Mouse (Mus musculus): ENCODE data around the gene Ttc4.

Ttc4 gene

DNA sequence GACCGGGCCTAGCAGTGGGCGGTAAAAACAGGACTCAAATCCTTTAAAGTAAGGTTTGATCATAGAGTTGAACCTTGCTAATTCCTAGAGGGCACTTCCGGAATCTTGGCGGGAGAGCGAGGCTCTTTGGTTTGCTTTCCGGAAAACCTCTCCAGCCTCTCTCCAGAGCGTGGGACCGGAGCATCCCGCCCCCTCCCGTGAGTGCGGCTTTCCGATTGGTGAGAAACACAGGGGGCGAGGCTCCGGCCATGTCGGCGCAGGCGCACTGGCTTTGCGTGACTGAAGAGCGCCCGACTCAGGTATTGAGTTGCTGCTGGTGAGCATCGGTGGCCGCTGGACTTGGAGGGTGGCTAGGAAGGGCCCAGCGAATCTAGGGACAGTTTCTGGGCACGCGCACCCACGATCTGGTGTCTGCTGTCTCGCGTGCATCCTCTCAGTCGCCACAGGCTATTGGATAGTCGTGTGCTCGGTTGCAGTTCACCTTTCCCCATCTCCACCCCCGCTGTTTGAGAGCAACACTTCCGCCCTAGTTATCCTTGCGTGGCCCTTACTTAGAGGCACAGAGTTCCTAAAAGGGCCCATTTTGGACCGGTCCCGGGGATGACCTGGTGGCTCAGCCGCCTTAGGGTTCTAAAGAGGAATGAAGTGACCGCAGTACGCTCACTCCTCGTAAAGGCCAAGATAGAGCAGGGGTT lies 27.8 kb downstream of the Ttc4 start, which contains the start of gene Pars2:
Pars2 (plus strand) TSS at position 237 of the 695 bp plus-strand sequence.
- DNase-seq (ENCODE audit: low spot score) = peak; percentile 94

DNA sequence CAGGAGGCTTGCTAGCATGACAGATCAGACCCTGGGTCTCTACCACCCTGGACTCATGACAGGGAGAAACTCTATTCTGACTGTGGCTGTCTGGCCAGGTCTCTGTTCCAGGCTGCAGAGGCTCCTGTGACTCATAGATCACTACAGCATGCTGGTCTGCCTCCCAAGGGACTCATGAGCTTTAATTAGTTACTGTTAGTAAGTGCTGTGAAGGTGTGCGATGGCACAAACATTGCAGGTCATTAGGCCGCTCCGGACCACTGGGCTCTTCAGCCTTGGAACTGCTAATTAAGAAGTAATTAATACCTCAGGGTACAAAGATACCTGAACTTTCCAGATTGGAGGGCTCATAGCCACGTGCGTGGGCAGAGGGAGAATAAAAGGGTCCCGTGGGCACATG lies 31.6 kb downstream of the Ttc4 start:
- DNase-seq (ENCODE audit: low spot score) = no peak

- no peak for DNase-seq (ENCODE audit: low spot score)
These were observed 32.9 kb downstream of the Ttc4 start for GRCm38 (mm10) chr4:106645797-106646196.

DNA sequence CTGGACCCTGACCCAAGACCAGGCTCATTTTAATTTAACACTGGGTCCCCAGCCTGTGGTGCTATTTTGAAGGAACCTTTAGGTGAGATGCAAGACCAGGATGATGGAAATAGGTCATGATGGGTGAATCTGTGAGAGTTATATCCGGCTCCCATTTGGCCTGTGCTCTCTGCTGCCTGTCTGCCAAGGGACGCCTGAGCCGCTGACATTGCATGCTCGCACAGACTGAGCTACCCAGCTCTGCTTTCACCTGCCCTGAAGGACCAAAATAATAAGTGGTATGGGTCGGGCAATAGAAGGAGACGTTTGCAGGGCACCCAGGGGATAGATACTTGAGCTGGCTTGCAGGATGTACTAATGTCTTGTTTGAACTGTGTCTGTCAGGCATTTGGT lies 34.5 kb downstream of the Ttc4 start:
- DNase-seq (ENCODE audit: low spot score) = no peak

GRCm38 (mm10) chr4:106643483-106644217 lies 35.1 kb downstream of the Ttc4 start:
- DNase-seq (ENCODE audit: low spot score) = no peak

- no peak for DNase-seq (ENCODE audit: low spot score)
These were observed 44.7 kb downstream of the Ttc4 start for GRCm38 (mm10) chr4:106634086-106634479.

DNA sequence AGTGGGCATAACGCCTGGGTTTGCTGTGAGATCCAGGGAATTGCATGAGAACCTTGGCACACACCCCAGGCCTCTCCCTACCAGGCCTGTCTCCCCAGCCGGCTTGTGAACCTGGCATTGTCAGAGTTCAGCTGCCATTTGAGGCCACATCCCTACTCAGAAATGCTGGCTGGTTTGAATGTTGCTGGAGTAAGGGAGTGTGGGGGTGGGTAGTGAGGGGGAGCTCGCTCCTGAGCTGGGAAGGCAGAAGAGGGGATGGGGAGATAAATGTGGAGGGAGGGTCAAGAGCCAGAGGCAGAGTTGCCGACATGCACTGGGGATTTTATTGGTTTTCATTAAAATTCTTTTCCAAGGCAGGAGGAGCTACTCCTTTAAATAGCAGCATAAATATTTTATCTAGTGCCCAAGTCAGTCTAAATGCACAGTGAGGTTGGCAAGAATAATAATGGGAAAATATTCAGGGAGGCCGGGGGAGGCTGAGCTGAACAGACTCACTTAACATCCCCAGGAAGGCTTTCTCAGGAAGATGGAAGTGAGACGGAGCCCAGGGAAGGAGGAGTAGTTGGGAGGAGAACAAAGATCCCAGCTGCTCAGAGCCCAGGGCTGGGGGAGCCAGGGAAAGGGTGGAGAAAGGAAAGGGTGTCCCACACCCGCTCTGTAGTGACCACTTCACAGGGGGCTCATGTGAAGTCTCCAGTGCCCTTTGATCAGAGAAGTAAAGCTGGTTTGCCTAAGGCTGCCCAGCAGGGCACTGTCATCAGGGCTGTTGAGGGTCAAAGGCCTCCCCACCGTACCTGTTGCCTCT lies 45.3 kb downstream of the Ttc4 start:
- no peak for DNase-seq (ENCODE audit: low spot score)

DNA sequence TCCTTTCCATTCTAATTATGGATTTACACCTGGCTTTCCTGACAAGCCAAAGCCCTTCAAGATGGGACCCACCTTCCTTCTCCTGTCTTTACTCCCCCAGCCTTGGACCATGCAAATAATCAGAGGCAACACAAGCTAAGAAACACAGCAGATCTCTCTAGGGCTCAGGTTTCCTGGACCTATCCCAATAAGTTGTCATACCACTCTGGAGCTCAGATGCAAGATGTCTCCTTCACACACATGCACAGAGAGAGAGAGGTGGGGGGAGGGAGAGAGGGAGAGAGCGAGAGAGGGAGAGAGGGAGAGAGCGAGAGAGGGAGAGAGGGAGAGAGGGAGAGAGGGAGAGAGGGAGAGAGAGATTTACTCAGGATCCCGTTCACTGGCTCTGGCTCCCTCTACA lies 46.4 kb downstream of the Ttc4 start:
- DNase-seq (ENCODE audit: low spot score) = no peak

- DNase-seq (ENCODE audit: low spot score) = peak; percentile 43
These were observed 48.2 kb downstream of the Ttc4 start for GRCm38 (mm10) chr4:106630333-106631220.

- DNase-seq (ENCODE audit: low spot score) = no peak
These were observed 49.4 kb downstream of the Ttc4 start for GRCm38 (mm10) chr4:106629374-106629773.

DNA sequence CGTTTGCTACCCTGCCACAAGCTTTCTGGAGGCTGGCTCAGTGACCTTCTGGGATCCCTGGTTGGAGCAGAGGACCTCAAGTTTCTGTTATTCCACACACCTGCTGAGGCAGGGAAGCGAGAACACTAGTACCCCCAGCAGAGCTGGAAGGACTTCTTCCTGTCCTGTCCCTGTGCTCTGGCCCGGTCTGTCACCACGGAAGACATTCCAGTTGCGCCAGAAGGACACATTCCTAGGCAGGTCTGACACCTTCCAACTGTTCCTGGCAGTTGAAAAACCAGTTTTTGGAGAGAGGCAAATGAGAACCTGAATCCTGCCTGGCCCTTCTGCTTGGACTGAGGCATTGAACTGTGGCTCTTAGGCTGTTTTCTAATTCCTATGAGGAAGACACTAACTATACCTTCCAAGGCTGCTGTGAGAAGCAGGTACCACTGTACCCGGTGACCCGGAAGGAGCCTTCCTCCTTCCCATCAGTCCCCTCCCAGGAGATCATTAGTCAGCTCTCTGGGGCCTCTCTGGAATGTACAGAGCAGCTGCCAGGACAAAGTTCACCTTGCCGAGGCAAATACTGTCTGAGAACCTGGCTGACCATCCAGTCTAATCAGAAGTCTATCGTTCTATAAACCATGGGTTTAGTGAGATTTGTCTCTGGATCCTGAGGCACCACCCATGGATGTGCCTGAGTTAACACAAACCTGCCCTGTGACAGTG lies 49.9 kb downstream of the Ttc4 start:
- DNase-seq (ENCODE audit: low spot score) = no peak

- no peak for DNase-seq (ENCODE audit: low spot score)
These were observed 50.9 kb downstream of the Ttc4 start for GRCm38 (mm10) chr4:106627809-106628208.

DNA sequence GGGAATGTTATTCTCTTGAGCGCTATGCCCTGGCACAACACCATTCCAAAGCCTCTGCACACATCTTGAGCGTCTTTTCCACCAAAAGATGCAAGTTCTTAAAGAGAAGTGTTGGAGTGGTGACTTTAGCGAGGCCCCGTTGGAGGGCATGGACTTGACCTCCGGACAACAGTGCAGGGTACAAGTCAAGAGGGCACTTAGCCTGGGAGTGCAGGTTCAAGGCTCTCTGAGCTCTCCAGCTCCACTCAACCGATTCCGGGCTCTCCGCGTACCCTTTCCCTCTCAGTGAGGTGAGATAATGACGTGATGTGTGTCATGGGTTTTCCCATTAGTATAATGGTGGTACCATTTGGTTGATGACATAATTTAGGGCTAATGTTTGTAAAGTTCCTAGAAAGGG lies 54.5 kb downstream of the Ttc4 start:
- no peak for DNase-seq (ENCODE audit: low spot score)

DNA sequence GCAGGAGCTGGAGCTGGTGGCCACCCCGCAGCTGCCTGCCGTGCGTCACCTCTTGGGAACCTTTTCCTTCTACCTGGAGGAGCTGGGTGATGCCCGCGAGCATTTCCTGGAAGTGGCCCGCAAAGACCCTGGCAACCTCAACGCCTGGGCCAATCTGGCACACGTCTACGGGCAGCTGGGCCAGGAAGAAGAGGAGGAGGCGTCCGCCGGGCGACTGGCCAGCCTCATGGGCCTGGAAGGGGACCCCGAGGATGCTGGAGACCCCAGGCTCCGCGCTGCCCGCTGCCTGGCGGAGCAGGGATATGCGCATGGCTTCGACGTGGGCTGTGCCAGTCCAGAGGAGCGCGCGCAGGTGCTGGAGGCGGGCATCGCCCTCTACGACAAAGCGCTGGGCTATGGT lies 56.0 kb downstream of the Ttc4 start:
- DNase-seq (ENCODE audit: low spot score) = no peak

GRCm38 (mm10) chr4:106622030-106622493 lies 56.7 kb downstream of the Ttc4 start, which contains the start of gene Ttc22:
Gene Ttc22 (plus strand): TSS chr4:106622432.
- DNase-seq (ENCODE audit: low spot score) = no peak

DNA sequence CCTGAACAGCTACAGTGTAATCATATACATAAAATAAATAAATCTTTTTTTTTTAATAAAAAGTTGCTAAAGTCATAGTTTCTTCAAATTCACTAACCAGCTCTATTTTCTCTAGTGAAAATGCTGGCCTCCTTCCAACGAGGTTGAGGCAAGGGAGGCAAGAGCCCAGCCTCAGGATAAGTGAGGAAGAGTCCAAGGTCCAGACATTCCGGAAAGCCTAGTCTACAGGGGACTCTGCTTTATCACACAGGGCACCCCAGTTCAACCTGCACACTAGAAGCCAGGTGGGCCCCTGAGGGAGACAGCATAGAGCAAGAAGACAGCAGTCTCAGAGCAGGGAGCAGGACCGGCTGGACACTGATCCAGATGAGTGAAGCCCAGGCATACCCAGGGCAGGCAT lies 57.3 kb downstream of the Ttc4 start:
- DNase-seq (ENCODE audit: low spot score) = no peak

- DNase-seq (ENCODE audit: low spot score) = no peak
These were observed 59.8 kb downstream of the Ttc4 start for GRCm38 (mm10) chr4:106618898-106619297.

GRCm38 (mm10) chr4:106617056-106617455 lies 61.7 kb downstream of the Ttc4 start, which contains the start of gene Lexm:
Gene Lexm (minus strand): TSS chr4:106617241.
- DNase-seq (ENCODE audit: low spot score) = no peak

- no peak for DNase-seq (ENCODE audit: low spot score)
These were observed 63.1 kb downstream of the Ttc4 start for GRCm38 (mm10) chr4:106615637-106616036.

GRCm38 (mm10) chr4:106614881-106615280 lies 63.9 kb downstream of the Ttc4 start:
- DNase-seq (ENCODE audit: low spot score) = no peak

Data from spleen, adult 12 weeks (tissue).